Mouse (Mus musculus) layer of hippocampus, postnatal 36 days (tissue): Measurements from ENCODE around the gene Mxd1. TPM values are rescaled to one million over a fixed set of nuclear protein-coding genes. Genes with fewer than 3 reads are reported as not detected.
A peak's percentile ranks its signal among the peaks of the same experiment; 100 is the strongest.

Experiments used
- DNase-seq, 2 experiments: peaks; one replicate each; pipeline ENCODE4 v3.0.0; 2022
- total RNA-seq, 2 experiments: library from RNA; stranded (reverse); gene quantifications; 2 replicates each; pipeline ENCODE4 v1.2.3; 2021

Mxd1 gene
- total RNA-seq, 2 experiments from 2014 or later: 20.7 to 28.7 TPM

DNA sequence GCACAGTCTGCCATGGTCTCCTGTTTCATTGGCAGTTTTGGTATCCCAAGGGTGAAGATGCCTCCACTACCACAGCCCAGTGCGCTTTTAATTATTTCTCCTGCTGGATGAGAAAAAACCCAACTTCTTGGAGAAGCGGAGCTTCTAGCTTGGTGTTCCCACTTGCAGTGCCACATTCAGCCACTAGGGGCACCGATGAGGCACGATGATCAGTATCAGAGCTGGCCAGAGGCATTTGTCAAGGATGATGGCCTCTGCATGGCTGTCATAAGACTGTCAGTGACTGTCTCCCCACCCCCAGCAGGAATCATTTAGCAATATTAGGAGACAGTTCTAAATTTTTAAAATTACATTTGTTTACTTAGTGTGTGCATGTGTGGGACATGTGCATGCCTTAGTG lies 69.8 kb downstream of the Mxd1 start:
- peak; percentile 62 to 79 for DNase-seq

DNA sequence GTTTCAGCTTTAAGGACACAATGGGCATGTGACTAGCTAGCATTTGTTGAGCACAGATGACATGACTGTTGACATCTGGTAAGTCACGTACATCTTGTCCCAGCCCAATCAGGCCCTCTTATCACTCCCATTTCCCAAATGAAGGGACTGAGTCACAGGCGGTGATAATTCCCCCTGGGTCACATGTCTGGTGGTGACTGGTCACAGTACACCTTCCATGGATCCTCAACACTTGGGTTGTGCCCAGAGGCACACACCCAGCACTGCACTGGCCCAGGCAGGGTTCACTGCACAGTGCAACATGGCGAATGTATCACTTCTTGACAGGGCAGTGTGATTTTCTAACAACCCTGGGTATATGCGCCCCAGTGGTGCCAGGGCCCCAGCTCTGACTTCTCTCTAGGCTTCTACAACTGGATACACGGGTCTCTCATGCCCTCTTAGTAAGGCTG lies 70.2 kb downstream of the Mxd1 start:
- no peak for DNase-seq

Other genes with a start within 250 kb of the Mxd1 start
- under 1 TPM in 1 of 2 experiments, not detected in 1; 0.88 TPM for gene Gm44790, start 242.5 kb downstream of the Mxd1 start, total RNA-seq
- gene C87436, start 230.8 kb downstream of the Mxd1 start, total RNA-seq: 10 to 100 TPM; 16.4 to 16.5 TPM
- gene Pcbp1, start 142.8 kb downstream of the Mxd1 start, total RNA-seq: 100 to 1,000 TPM; 177 to 186 TPM
- 1 to 10 TPM in 1 of 2 experiments, under 1 TPM in 1; 0.88 to 1.7 TPM for gene Asprv1, start 41.0 kb downstream of the Mxd1 start, total RNA-seq
- 10 to 100 TPM; 59.1 to 62.8 TPM for gene Snrnp27, start 15.4 kb upstream of the Mxd1 start, total RNA-seq
- 10 to 100 TPM; 30.0 to 30.1 TPM for gene Gmcl1, start 64.2 kb upstream of the Mxd1 start, total RNA-seq
- gene Anxa4, start 124.4 kb upstream of the Mxd1 start, total RNA-seq: 1 to 10 TPM; 4.8 to 6.0 TPM
- gene Aak1, start 180.4 kb upstream of the Mxd1 start, total RNA-seq: 100 to 1,000 TPM; 435 to 445 TPM